Mouse (Mus musculus) E14TG2a.4 (cell line): Measurements from ENCODE around the gene Fgd3.

ENCODE experiments used
- H3K27me3 ChIP-seq: 2 replicates; pipeline ENCODE4 v1.6.1; 2014; ENCODE audit warnings: low read length, control low read depth; ENCODE audit not compliant: insufficient read depth
- H3K36me3 ChIP-seq: 2 replicates; pipeline ENCODE4 v1.6.1; 2014; ENCODE audit warnings: low read length, control low read depth; ENCODE audit not compliant: insufficient read depth
- H3K4me1 ChIP-seq: replicated peaks from 2 replicates; pipeline ENCODE4 v1.6.1; 2014; ENCODE audit warnings: low read depth, low read length, control low read depth
- H3K4me3 ChIP-seq: replicated peaks from 2 replicates; pipeline ENCODE4 v1.5.1; 2014; ENCODE audit warnings: mild to moderate bottlenecking, low read length
- H3K9me3 ChIP-seq: 2 replicates; pipeline ENCODE4 v1.6.1; 2014; ENCODE audit warnings: low read length, control low read depth
- CTCF ChIP-seq: conservative IDR thresholded peaks from 2 replicates; pipeline ENCODE4 v1.5.1; 2014; ENCODE audit warnings: low read length
- NANOG ChIP-seq: IDR thresholded peaks from 2 replicates; pipeline ENCODE4 v1.6.1; 2014; ENCODE audit warnings: borderline replicate concordance, low read length, mixed read lengths
- POU5F1 ChIP-seq: IDR thresholded peaks from 2 replicates; pipeline ENCODE4 v1.6.1; 2014; ENCODE audit warnings: low read length, borderline replicate concordance

Fgd3 gene

GRCm38 (mm10) chr13:49344567-49344966 lies 24.5 kb upstream of the Fgd3 start:
- Histone ChIP-seq H3K36me3 (peaks cover 10% of the 10 kb centered on the region; the same call in 1 of the 2 replicates), H3K4me3 (no peak overlapping the region), H3K27me3 (no peaks in the 10 kb centered on the region), H3K9me3 (no peaks in the 10 kb centered on the region), H3K4me1 (peaks cover 23% of the 10 kb centered on the region)
- TF ChIP-seq POU5F1, result no peak
- no peak for TF ChIP-seq NANOG
- no peak for TF ChIP-seq CTCF

GRCm38 (mm10) chr13:49342723-49343100 lies 22.6 kb upstream of the Fgd3 start:
- TF ChIP-seq CTCF, result no peak
- no peak for TF ChIP-seq POU5F1
- no peak for TF ChIP-seq NANOG
- Histone ChIP-seq H3K4me1 (peaks cover 23% of the 10 kb centered on the region), H3K36me3 (peaks cover 8% of the 10 kb centered on the region; the same call in 1 of the 2 replicates), H3K4me3 (peak overlapping the region; percentile 98), H3K9me3 (no peaks in the 10 kb centered on the region), H3K27me3 (no peaks in the 10 kb centered on the region)

GRCm38 (mm10) chr13:49341831-49342722 lies 22.0 kb upstream of the Fgd3 start:
- no peak for TF ChIP-seq POU5F1
- no peak for TF ChIP-seq CTCF
- TF ChIP-seq NANOG, result no peak
- Histone ChIP-seq H3K4me3 (peak overlapping the region; percentile 98), H3K4me1 (peaks cover 23% of the 10 kb centered on the region), H3K27me3 (no peaks in the 10 kb centered on the region), H3K36me3 (peaks cover 8% of the 10 kb centered on the region; the same call in 1 of the 2 replicates), H3K9me3 (no peaks in the 10 kb centered on the region)

DNA sequence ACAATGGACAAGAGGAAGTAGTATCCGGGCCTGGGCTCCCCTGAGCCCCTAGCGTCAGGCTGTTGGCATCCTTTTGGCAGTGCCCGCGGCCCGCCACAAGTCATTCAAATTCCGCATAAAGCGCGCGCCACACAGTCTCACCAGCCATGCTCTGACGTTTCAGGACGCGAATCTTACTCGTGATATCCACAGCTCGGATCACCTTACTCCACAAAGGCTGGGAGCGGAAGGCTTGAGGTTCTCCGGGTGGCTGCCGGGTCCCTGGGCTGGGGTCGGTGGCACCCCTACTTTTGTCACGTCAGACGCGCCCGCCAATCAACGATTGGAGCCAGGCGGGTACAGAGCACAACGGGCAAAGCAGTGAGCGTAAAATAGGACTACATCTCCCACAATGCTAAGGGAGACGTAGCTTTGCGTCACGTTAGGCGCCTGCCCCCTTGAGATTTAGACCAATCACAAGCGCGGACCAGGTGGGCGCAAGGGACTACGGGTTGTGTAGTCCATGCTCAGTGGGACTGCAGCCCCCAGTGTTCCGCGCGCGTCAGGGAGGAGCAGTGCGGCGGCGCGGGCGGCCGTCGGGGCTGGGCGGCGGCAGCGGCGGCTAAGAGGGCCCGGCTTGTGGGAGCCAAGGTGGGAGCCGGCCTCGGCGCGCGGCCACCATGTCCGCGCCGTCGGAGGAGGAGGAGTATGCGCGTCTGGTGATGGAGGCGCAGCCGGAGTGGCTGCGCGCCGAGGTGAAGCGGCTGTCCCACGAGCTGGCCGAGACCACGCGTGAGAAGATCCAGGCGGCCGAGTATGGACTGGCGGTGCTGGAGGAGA lies 21.1 kb upstream of the Fgd3 start, which contains the start of gene Bicd2:
TSS of gene Bicd2 (plus strand) at position 574 of the 819 bp plus-strand sequence.
- TF ChIP-seq POU5F1 (no peak), CTCF (no peak), NANOG (no peak)
- no peaks in the 10 kb centered on the region; the same call in 1 of the 2 replicates for H3K27me3 ChIP-seq
- peaks cover 8% of the 10 kb centered on the region; the same call in 1 of the 2 replicates for H3K36me3 ChIP-seq
- peak within 1 kb of the TSS; percentile 98 for H3K4me3 ChIP-seq
- H3K9me3 ChIP-seq, result no peaks in the 10 kb centered on the region
- peaks cover 23% of the 10 kb centered on the region for H3K4me1 ChIP-seq

DNA sequence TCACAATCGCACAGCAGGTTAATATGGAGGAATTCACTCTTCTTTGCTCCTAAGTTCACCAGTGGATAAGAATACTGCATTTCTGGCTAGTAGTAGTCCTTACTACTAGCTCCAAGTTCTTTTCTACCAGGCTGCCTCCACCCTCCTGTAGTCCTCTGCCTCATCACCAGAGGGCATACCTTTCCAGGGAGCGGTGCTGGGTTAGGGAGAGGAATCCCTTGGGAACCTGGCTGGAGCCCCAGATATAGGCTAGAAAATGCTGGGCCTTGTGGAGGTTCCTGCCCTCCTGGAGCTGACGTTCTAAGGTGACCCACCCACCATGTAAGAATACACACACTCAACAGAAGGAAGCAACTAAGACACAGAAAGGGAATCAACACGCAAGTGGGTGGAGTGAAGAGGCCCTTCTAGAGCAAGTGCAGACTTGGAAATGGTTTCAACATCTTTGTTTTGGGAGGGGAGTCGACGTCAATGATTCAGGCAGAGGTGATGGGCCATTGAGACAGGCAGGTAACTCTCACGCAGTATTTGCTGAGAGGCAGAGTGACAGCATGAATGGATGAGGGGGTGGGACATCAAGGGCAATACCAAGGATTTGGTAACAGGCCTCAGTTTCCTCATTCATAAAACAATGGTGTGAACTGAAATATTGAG lies 18.9 kb upstream of the Fgd3 start:
- H3K4me3 ChIP-seq, result no peak overlapping the region
- TF ChIP-seq CTCF, result peak; percentile 40
- TF ChIP-seq POU5F1, result no peak

DNA sequence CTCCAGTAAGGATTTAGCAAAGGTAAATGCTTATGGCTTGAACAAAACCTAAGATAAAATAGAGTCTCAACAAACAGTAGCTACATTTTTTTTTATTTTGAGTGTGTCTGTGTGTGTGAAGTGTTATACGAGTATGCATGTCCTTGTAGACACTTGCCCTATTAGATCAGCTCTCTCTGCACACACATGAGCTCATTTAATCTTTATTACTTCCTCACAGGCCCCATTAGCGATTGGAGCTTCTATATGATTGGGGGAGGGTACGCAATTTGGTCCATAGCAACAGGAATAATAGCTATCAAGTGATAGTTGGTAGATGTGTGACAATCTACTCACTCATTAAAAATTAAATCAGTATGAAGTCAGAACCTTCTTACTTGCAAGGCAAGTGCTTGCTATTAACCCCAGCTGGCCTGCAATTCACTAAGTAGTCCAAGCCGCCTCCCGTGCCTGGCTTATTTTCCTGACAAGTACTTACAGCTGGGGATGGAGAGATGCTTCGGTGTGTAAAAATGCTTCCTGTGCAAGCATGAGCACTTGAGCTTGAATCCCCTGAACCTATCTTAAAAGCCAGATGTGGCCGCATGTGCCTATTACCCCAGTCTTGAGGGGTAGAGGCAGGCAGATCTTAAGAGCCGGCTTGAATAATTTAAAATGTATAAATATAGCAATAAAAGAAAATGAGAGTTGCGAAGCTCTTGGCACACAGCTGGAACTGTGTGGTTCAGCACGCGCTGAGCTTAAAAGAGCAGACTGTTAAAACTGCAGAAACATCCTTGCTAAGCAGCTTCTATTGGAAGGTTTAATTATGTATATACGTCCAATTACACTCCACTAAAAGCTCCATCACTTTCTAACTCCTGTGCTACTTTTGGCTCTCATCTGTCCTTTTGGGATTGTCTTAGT lies 15.2 kb upstream of the Fgd3 start:
- H3K36me3 ChIP-seq, result no peaks in the 10 kb centered on the region
- H3K4me1 ChIP-seq, result peaks cover under 1% of the 10 kb centered on the region; the same call in 1 of the 2 replicates
- no peaks in the 10 kb centered on the region; the same call in 1 of the 2 replicates for H3K27me3 ChIP-seq
- H3K9me3 ChIP-seq, result no peaks in the 10 kb centered on the region
- TF ChIP-seq POU5F1 (no peak), CTCF (no peak), NANOG (no peak)
- no peak overlapping the region for H3K4me3 ChIP-seq

More for the DNA sequence above, 18.9 kb upstream of the Fgd3 start:
- no peaks in the 10 kb centered on the region; the same call in 1 of the 2 replicates for H3K27me3 ChIP-seq
- H3K36me3 ChIP-seq, result no peaks in the 10 kb centered on the region; the same call in 1 of the 2 replicates
- no peaks in the 10 kb centered on the region for H3K9me3 ChIP-seq
- peaks cover 23% of the 10 kb centered on the region for H3K4me1 ChIP-seq

- no peak for TF ChIP-seq POU5F1
- TF ChIP-seq NANOG, result no peak
- TF ChIP-seq CTCF, result no peak
- H3K36me3 ChIP-seq, result no peaks in the 10 kb centered on the region
Measured at GRCm38 (mm10) chr13:49333250-49333649, 13.1 kb upstream of the Fgd3 start.

DNA sequence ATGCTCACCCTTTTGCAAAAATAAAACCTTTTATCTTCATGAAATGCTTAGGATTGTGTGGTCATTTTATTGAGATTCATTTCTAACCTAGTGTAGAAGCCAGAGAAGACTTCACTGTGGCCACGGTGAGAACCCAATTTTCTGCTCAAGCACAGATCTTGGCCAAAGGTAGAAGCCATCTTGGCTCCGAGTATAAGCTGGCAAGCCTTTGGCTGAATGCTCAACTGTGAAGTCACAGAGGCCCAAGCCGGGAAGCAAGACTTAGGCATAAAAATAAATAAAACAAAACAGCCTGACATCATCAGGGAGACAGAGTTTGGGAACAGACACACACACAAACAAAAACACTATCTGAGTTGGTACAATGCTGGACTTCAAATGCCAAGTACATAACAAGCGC lies 8.0 kb upstream of the Fgd3 start:
- Histone ChIP-seq H3K27me3 (peaks cover 6% of the 10 kb centered on the region), H3K36me3 (no peaks in the 10 kb centered on the region), H3K4me1 (no peaks in the 10 kb centered on the region), H3K9me3 (no peaks in the 10 kb centered on the region), H3K4me3 (no peak overlapping the region)
- TF ChIP-seq CTCF, result no peak
- TF ChIP-seq POU5F1, result no peak
- TF ChIP-seq NANOG, result no peak

More at GRCm38 (mm10) chr13:49333250-49333649, 13.1 kb upstream of the Fgd3 start:
- H3K4me1 ChIP-seq, result no peaks in the 10 kb centered on the region
- H3K9me3 ChIP-seq, result no peaks in the 10 kb centered on the region
- no peaks in the 10 kb centered on the region; the same call in 1 of the 2 replicates for H3K27me3 ChIP-seq
- H3K4me3 ChIP-seq, result no peak overlapping the region
